Mouse (Mus musculus): ENCODE results near the gene Faah. TPM values are rescaled to one million over a fixed set of nuclear protein-coding genes. Genes with fewer than 3 reads are reported as not detected.

Faah gene
- polyA plus RNA-seq, 1 experiment from 2014 or later = 2.1 TPM

GRCm38 (mm10) chr4:115943669-115944314, 73.9 kb downstream of the Faah start:
- Histone ChIP-seq H3K27me3 (ENCODE audit: control insufficient read depth, insufficient read depth, low read length) (peaks cover 88% of the 10 kb centered on the region), H3K4me2 (ENCODE audit: low read depth, low read length) (no peak overlapping the region), H3K36me3 (ENCODE audit: control insufficient read depth, insufficient read depth) (no peaks in the 10 kb centered on the region), H3K4me1 (ENCODE audit: control insufficient read depth, insufficient read depth, low read length) (peaks cover 7% of the 10 kb centered on the region; the same call in 1 of the 2 replicates), H3K27ac (ENCODE audit: low read length) (no peak overlapping the region), H3K9me3 (replicated peaks; ENCODE audit: control insufficient read depth, low read length) (no peaks in the 10 kb centered on the region), H3K4me3 (ENCODE audit: low read length) (no peak overlapping the region), H3K9ac (ENCODE audit: low read length) (no peak overlapping the region)
- no peak for ATAC-seq (replicated peaks; ENCODE audit: extremely low read depth, insufficient read depth, low FRiP score)
- WGBS = 2% methylated on average over 41 of the region's 41 CpGs

GRCm38 (mm10) chr4:115941242-115941820, 76.4 kb downstream of the Faah start:
- 9% methylated on average over 9 of the region's 9 CpGs for WGBS
- H3K4me1 ChIP-seq (ENCODE audit: control insufficient read depth, insufficient read depth, low read length) = peaks cover 12% of the 10 kb centered on the region
- ATAC-seq (replicated peaks; ENCODE audit: extremely low read depth, insufficient read depth, low FRiP score) = no peak
- H3K27ac ChIP-seq (ENCODE audit: low read length) = no peak overlapping the region
- no peaks in the 10 kb centered on the region for H3K36me3 ChIP-seq (ENCODE audit: control insufficient read depth, insufficient read depth)
- H3K27me3 ChIP-seq (ENCODE audit: control insufficient read depth, insufficient read depth, low read length) = peaks cover 100% of the 10 kb centered on the region
- H3K4me3 ChIP-seq (ENCODE audit: low read length) = no peak overlapping the region
- H3K4me2 ChIP-seq (ENCODE audit: low read depth, low read length) = no peak overlapping the region
- H3K9me3 ChIP-seq (replicated peaks; ENCODE audit: control insufficient read depth, low read length) = no peaks in the 10 kb centered on the region
- no peak overlapping the region for H3K9ac ChIP-seq (ENCODE audit: low read length)

GRCm38 (mm10) chr4:115940681-115941080, 77.0 kb downstream of the Faah start:
- no peak for ATAC-seq (replicated peaks; ENCODE audit: extremely low read depth, insufficient read depth, low FRiP score)
- WGBS = 8% methylated on average over 3 of the region's 3 CpGs

GRCm38 (mm10) chr4:115939295-115940102, 78.2 kb downstream of the Faah start, which contains the start of gene Dmbx1:
TSS of gene Dmbx1 (minus strand) at chr4:115939926.
- no peak for ATAC-seq (replicated peaks; ENCODE audit: extremely low read depth, insufficient read depth, low FRiP score)
- H3K4me2 ChIP-seq (ENCODE audit: low read depth, low read length) = peak within 1 kb of the TSS; percentile 59

More at GRCm38 (mm10) chr4:115940681-115941080, 77.0 kb downstream of the Faah start:
- Histone ChIP-seq H3K4me1 (ENCODE audit: control insufficient read depth, insufficient read depth, low read length) (peaks cover 13% of the 10 kb centered on the region), H3K36me3 (ENCODE audit: control insufficient read depth, insufficient read depth) (no peaks in the 10 kb centered on the region), H3K4me3 (ENCODE audit: low read length) (no peak overlapping the region), H3K27me3 (ENCODE audit: control insufficient read depth, insufficient read depth, low read length) (peaks cover 94% of the 10 kb centered on the region), H3K9me3 (replicated peaks; ENCODE audit: control insufficient read depth, low read length) (no peaks in the 10 kb centered on the region), H3K9ac (ENCODE audit: low read length) (no peak overlapping the region), H3K4me2 (ENCODE audit: low read depth, low read length) (no peak overlapping the region), H3K27ac (ENCODE audit: low read length) (no peak overlapping the region)

GRCm38 (mm10) chr4:115938276-115939160, 79.2 kb downstream of the Faah start:
- Histone ChIP-seq H3K27ac (ENCODE audit: low read length) (no peak overlapping the region), H3K4me1 (ENCODE audit: control insufficient read depth, insufficient read depth, low read length) (peaks cover 13% of the 10 kb centered on the region), H3K9me3 (replicated peaks; ENCODE audit: control insufficient read depth, low read length) (no peaks in the 10 kb centered on the region), H3K4me2 (ENCODE audit: low read depth, low read length) (no peak overlapping the region), H3K4me3 (ENCODE audit: low read length) (no peak overlapping the region; the same call in 1 of the 2 replicates), H3K27me3 (ENCODE audit: control insufficient read depth, insufficient read depth, low read length) (peaks cover 92% of the 10 kb centered on the region), H3K36me3 (ENCODE audit: control insufficient read depth, insufficient read depth) (no peaks in the 10 kb centered on the region), H3K9ac (ENCODE audit: low read length) (no peak overlapping the region)
- 3% methylated on average over 37 of the region's 37 CpGs for WGBS
- no peak for ATAC-seq (replicated peaks; ENCODE audit: extremely low read depth, insufficient read depth, low FRiP score)

More at GRCm38 (mm10) chr4:115939295-115940102, 78.2 kb downstream of the Faah start, which contains the start of gene Dmbx1:
- Histone ChIP-seq H3K9me3 (replicated peaks; ENCODE audit: control insufficient read depth, low read length) (no peaks in the 10 kb centered on the region), H3K36me3 (ENCODE audit: control insufficient read depth, insufficient read depth) (no peaks in the 10 kb centered on the region), H3K9ac (ENCODE audit: low read length) (no peak within 1 kb of the TSS), H3K27me3 (ENCODE audit: control insufficient read depth, insufficient read depth, low read length) (peaks cover 92% of the 10 kb centered on the region), H3K4me3 (ENCODE audit: low read length) (peak within 1 kb of the TSS; percentile 46), H3K27ac (ENCODE audit: low read length) (no peak within 1 kb of the TSS), H3K4me1 (ENCODE audit: control insufficient read depth, insufficient read depth, low read length) (peaks cover 13% of the 10 kb centered on the region)
- under 1% methylated on average over 71 of the region's 71 CpGs for WGBS

- ATAC-seq (replicated peaks; ENCODE audit: extremely low read depth, insufficient read depth, low FRiP score) = no peak
- Histone ChIP-seq H3K4me2 (ENCODE audit: low read depth, low read length) (peak overlapping the region; percentile 41), H3K27me3 (ENCODE audit: control insufficient read depth, insufficient read depth, low read length) (peaks cover 92% of the 10 kb centered on the region), H3K36me3 (ENCODE audit: control insufficient read depth, insufficient read depth) (no peaks in the 10 kb centered on the region), H3K4me3 (ENCODE audit: low read length) (peak overlapping the region; percentile 31), H3K9me3 (replicated peaks; ENCODE audit: control insufficient read depth, low read length) (no peaks in the 10 kb centered on the region), H3K9ac (ENCODE audit: low read length) (no peak overlapping the region), H3K27ac (ENCODE audit: low read length) (no peak overlapping the region), H3K4me1 (ENCODE audit: control insufficient read depth, insufficient read depth, low read length) (peaks cover 13% of the 10 kb centered on the region)
- 8% methylated on average over 19 of the region's 19 CpGs for WGBS
Observed at GRCm38 (mm10) chr4:115937061-115937976, 80.4 kb downstream of the Faah start.

GRCm38 (mm10) chr4:115936646-115937045, 81.1 kb downstream of the Faah start:
- H3K9ac ChIP-seq (ENCODE audit: low read length) = no peak overlapping the region
- H3K9me3 ChIP-seq (replicated peaks; ENCODE audit: control insufficient read depth, low read length) = no peaks in the 10 kb centered on the region
- WGBS = 1% methylated on average over 20 of the region's 20 CpGs
- H3K27ac ChIP-seq (ENCODE audit: low read length) = no peak overlapping the region
- peak overlapping the region; percentile 41 for H3K4me2 ChIP-seq (ENCODE audit: low read depth, low read length)
- H3K27me3 ChIP-seq (ENCODE audit: control insufficient read depth, insufficient read depth, low read length) = peaks cover 92% of the 10 kb centered on the region
- ATAC-seq (replicated peaks; ENCODE audit: extremely low read depth, insufficient read depth, low FRiP score) = no peak
- H3K4me1 ChIP-seq (ENCODE audit: control insufficient read depth, insufficient read depth, low read length) = peaks cover 13% of the 10 kb centered on the region
- H3K36me3 ChIP-seq (ENCODE audit: control insufficient read depth, insufficient read depth) = no peaks in the 10 kb centered on the region
- peak overlapping the region; percentile 31 for H3K4me3 ChIP-seq (ENCODE audit: low read length)
